Mouse (Mus musculus): ENCODE data around the gene Praf2. TPM values are rescaled to one million over a fixed set of nuclear protein-coding genes. Genes with fewer than 3 reads are reported as not detected.

The Praf2 gene
- polyA plus RNA-seq, 1 experiment from 2014 or later = 85.9 TPM

DNA sequence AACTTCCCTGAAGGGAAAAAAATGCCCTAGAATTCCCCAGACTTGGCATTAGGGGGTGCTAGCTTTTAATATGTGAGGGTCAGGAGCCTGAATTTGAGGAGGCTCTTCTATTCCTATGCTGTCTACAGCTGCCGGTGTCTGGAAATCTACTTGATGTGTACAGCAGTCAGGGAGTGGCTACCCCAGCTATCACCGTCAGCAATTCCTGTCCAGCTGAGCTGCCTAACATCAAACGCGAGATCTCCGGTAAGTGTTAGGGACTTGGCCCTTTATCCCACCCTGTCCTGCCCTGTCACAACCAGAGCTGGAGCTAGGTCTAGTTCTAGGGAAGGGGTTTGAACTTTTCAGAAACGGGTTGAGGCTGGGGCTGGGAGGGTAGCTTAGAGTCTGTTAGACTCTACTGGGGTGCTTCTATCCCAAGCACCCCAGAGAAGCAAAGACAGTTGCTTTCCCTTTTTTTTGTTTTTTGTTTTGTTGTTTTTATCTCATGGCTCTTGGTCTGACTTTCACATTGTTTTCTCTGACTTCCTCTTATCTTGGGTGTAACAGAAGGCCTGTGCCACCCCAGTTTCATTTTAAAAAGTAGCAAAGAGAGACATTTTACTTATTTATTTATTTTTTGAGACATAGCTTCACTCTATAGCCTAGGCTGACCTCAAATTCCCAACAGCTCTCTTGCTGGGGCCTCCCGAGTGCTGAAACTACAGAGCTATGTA is 41.2 kb downstream of the Praf2 start:
- H3K27me3 ChIP-seq (ENCODE audit: low read depth, poor library complexity, severe bottlenecking) = no peaks in the 10 kb centered on the region
- WGBS = 88% methylated on average over 7 of the region's 7 CpGs
- peaks cover 15% of the 10 kb centered on the region for H3K9me3 ChIP-seq (replicated peaks)
- H3K27ac ChIP-seq (replicated peaks) = no peak overlapping the region
- peaks cover 80% of the 10 kb centered on the region for H3K36me3 ChIP-seq
- peaks cover 16% of the 10 kb centered on the region for H3K4me1 ChIP-seq
- DNase-seq (ENCODE audit: low spot score) = no peak
- no peak overlapping the region for H3K4me3 ChIP-seq

GRCm38 (mm10) chrX:7772766-7773165 is 44.5 kb downstream of the Praf2 start:
- WGBS = 55% methylated on average over 2 of the region's 2 CpGs
- Histone ChIP-seq H3K36me3 (peaks cover 63% of the 10 kb centered on the region), H3K9me3 (replicated peaks) (peaks cover 6% of the 10 kb centered on the region; the same call in 1 of the 2 replicates), H3K27me3 (ENCODE audit: low read depth, poor library complexity, severe bottlenecking) (no peaks in the 10 kb centered on the region), H3K4me1 (no peaks in the 10 kb centered on the region), H3K27ac (replicated peaks) (no peak overlapping the region), H3K4me3 (no peak overlapping the region)
- DNase-seq (ENCODE audit: low spot score) = no peak

- H3K27me3 ChIP-seq (ENCODE audit: low read depth, poor library complexity, severe bottlenecking) = no peaks in the 10 kb centered on the region
- H3K27ac ChIP-seq (replicated peaks) = no peak overlapping the region
- H3K4me3 ChIP-seq = no peak overlapping the region
- H3K4me1 ChIP-seq = no peaks in the 10 kb centered on the region
- H3K9me3 ChIP-seq (replicated peaks) = peaks cover 6% of the 10 kb centered on the region; the same call in 1 of the 2 replicates
- WGBS = 80% methylated on average over 9 of the region's 9 CpGs
- peaks cover 34% of the 10 kb centered on the region for H3K36me3 ChIP-seq
- no peak for DNase-seq (ENCODE audit: low spot score)
Measured at GRCm38 (mm10) chrX:7775501-7776205, 47.4 kb downstream of the Praf2 start.

DNA sequence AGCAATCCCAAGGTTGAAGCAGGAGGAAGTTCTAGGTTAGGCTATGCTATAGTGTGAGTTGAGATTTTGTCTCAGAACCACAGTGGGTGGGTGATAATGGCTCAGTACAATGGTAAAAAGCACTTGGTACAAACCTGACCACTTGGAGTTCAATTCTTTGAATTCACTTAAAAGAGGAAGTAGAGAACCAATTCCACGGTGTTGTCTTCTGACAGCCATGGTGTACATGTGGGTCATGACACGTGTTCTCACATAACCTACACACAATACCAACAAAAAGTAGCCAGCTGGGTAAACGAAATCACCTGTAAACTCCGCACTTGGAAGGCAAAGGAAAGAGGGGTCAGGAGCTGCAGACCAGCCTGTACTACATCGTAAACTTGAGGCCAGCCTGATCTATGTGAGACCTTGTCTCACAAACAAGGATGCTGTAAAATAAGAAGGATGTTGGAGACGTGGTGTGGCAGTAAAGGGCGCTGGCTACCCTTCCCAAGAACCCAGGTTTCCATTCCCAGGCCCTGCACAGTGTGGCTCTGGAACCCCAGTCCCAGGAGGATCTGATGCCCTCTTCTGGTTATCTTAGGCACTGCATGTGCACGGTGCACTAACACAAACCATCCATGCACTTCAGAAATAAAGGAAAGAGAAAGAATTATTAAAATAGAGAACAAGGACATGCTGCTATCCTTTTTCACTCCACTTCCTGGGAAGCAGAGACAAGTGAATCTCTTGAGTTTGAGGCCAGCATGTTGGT is 48.3 kb downstream of the Praf2 start:
- H3K4me3 ChIP-seq = no peak overlapping the region
- no peak overlapping the region for H3K27ac ChIP-seq (replicated peaks)
- 47% methylated on average over 8 of the region's 8 CpGs for WGBS
- H3K27me3 ChIP-seq (ENCODE audit: low read depth, poor library complexity, severe bottlenecking) = no peaks in the 10 kb centered on the region
- DNase-seq (ENCODE audit: low spot score) = peak; percentile 51
- no peaks in the 10 kb centered on the region for H3K4me1 ChIP-seq
- peaks cover 25% of the 10 kb centered on the region for H3K36me3 ChIP-seq
- peaks cover 6% of the 10 kb centered on the region; the same call in 1 of the 2 replicates for H3K9me3 ChIP-seq (replicated peaks)

- H3K9me3 ChIP-seq (replicated peaks) = 0 out of 2 replicates have a peak, but pooled peaks cover 5% of the 10 kb centered on the region
- H3K4me1 ChIP-seq = no peaks in the 10 kb centered on the region
- peaks cover 10% of the 10 kb centered on the region for H3K36me3 ChIP-seq
- no peak for DNase-seq (ENCODE audit: low spot score)
- no peak overlapping the region for H3K4me3 ChIP-seq
- no peak overlapping the region for H3K27ac ChIP-seq (replicated peaks)
- WGBS = 69% methylated on average over 7 of the region's 7 CpGs
- H3K27me3 ChIP-seq (ENCODE audit: low read depth, poor library complexity, severe bottlenecking) = no peaks in the 10 kb centered on the region
Measured at GRCm38 (mm10) chrX:7778450-7779244, 50.4 kb downstream of the Praf2 start.

GRCm38 (mm10) chrX:7779294-7779693 is 51.1 kb downstream of the Praf2 start:
- H3K9me3 ChIP-seq (replicated peaks) = 0 out of 2 replicates have a peak, but pooled peaks cover 3% of the 10 kb centered on the region
- no peak overlapping the region for H3K27ac ChIP-seq (replicated peaks)
- no peaks in the 10 kb centered on the region for H3K27me3 ChIP-seq (ENCODE audit: low read depth, poor library complexity, severe bottlenecking)
- no peak overlapping the region for H3K4me3 ChIP-seq
- H3K4me1 ChIP-seq = no peaks in the 10 kb centered on the region
- WGBS = 21% methylated on average over 3 of the region's 3 CpGs
- DNase-seq (ENCODE audit: low spot score) = no peak
- H3K36me3 ChIP-seq = peaks cover 4% of the 10 kb centered on the region; the same call in 1 of the 2 replicates

Other genes starting within 250 kb of the Praf2 start
- gene Foxp3, start 154.8 kb upstream of the Praf2 start, polyA plus RNA-seq (2016; fragmentation: Nextera tagmentation; extraction: Ambion mirVana) = 0.21 and 0.51 TPM in 2 replicates
- 2.1 and 2.8 TPM in 2 replicates for gene Ppp1r3f, start 154.2 kb upstream of the Praf2 start, polyA plus RNA-seq (2016; fragmentation: Nextera tagmentation; extraction: Ambion mirVana)
- 34.3 and 36.4 TPM in 2 replicates for gene Ccdc22, start 122.9 kb upstream of the Praf2 start, polyA plus RNA-seq (2016; fragmentation: Nextera tagmentation; extraction: Ambion mirVana)
- gene Cacna1f, start 121.4 kb upstream of the Praf2 start, polyA plus RNA-seq (2016; fragmentation: Nextera tagmentation; extraction: Ambion mirVana) = not detected in 2 replicates
- gene Syp, start 90.0 kb upstream of the Praf2 start, polyA plus RNA-seq (2016; fragmentation: Nextera tagmentation; extraction: Ambion mirVana) = 12.0 and 21.7 TPM in 2 replicates
- gene Prickle3, start 71.2 kb upstream of the Praf2 start, polyA plus RNA-seq (2016; fragmentation: Nextera tagmentation; extraction: Ambion mirVana) = 2.8 and 3.4 TPM in 2 replicates
- 41.4 and 42.9 TPM in 2 replicates for gene Plp2, start 57.0 kb upstream of the Praf2 start, polyA plus RNA-seq (2016; fragmentation: Nextera tagmentation; extraction: Ambion mirVana)
- gene Magix, start 47.2 kb upstream of the Praf2 start, polyA plus RNA-seq (2016; fragmentation: Nextera tagmentation; extraction: Ambion mirVana) = 0.10 TPM in 1 of 2 replicates, not detected in the other
- 40.2 and 44.5 TPM in 2 replicates for gene Gpkow, start 31.3 kb upstream of the Praf2 start, polyA plus RNA-seq (2016; fragmentation: Nextera tagmentation; extraction: Ambion mirVana)
- gene Wdr45, start 14.1 kb upstream of the Praf2 start, polyA plus RNA-seq (2016; fragmentation: Nextera tagmentation; extraction: Ambion mirVana) = 16.7 and 23.2 TPM in 2 replicates
- 0.36 and 0.50 TPM in 2 replicates for gene Gm45208, start 6.2 kb upstream of the Praf2 start, polyA plus RNA-seq (2016; fragmentation: Nextera tagmentation; extraction: Ambion mirVana)
- 17.0 and 17.6 TPM in 2 replicates for gene Ccdc120, start 22.5 kb downstream of the Praf2 start, polyA plus RNA-seq (2016; fragmentation: Nextera tagmentation; extraction: Ambion mirVana)
- gene Tfe3, start 34.1 kb downstream of the Praf2 start, polyA plus RNA-seq (2016; fragmentation: Nextera tagmentation; extraction: Ambion mirVana) = 27.9 and 35.8 TPM in 2 replicates
- gene Gripap1, start 61.3 kb downstream of the Praf2 start, polyA plus RNA-seq (2016; fragmentation: Nextera tagmentation; extraction: Ambion mirVana) = 47.3 and 58.8 TPM in 2 replicates
- 0.59 and 1.1 TPM in 2 replicates for gene Kcnd1, start 93.8 kb downstream of the Praf2 start, polyA plus RNA-seq (2016; fragmentation: Nextera tagmentation; extraction: Ambion mirVana)
- 40.7 and 45.1 TPM in 2 replicates for gene Otud5, start 112.9 kb downstream of the Praf2 start, polyA plus RNA-seq (2016; fragmentation: Nextera tagmentation; extraction: Ambion mirVana)
- 14.0 and 16.5 TPM in 2 replicates for gene Pim2, start 149.8 kb downstream of the Praf2 start, polyA plus RNA-seq (2016; fragmentation: Nextera tagmentation; extraction: Ambion mirVana)
- 28.3 and 31.4 TPM in 2 replicates for gene Slc35a2, start 155.6 kb downstream of the Praf2 start, polyA plus RNA-seq (2016; fragmentation: Nextera tagmentation; extraction: Ambion mirVana)
- 132 and 146 TPM in 2 replicates for gene Pqbp1, start 170.8 kb downstream of the Praf2 start, polyA plus RNA-seq (2016; fragmentation: Nextera tagmentation; extraction: Ambion mirVana)
- gene Timm17b, start 170.9 kb downstream of the Praf2 start, polyA plus RNA-seq (2016; fragmentation: Nextera tagmentation; extraction: Ambion mirVana) = 193 and 203 TPM in 2 replicates
- gene Gm10491, start 179.4 kb downstream of the Praf2 start, polyA plus RNA-seq (2016; fragmentation: Nextera tagmentation; extraction: Ambion mirVana) = not detected in 2 replicates
- gene Gm10490, start 181.1 kb downstream of the Praf2 start, polyA plus RNA-seq (2016; fragmentation: Nextera tagmentation; extraction: Ambion mirVana) = not detected in 2 replicates
- 13.3 and 26.7 TPM in 2 replicates for gene Pcsk1n, start 191.4 kb downstream of the Praf2 start, polyA plus RNA-seq (2016; fragmentation: Nextera tagmentation; extraction: Ambion mirVana)
- 0.19 TPM in 1 of 2 replicates, not detected in the other for gene Eras, start 200.2 kb downstream of the Praf2 start, polyA plus RNA-seq (2016; fragmentation: Nextera tagmentation; extraction: Ambion mirVana)
- 71.7 and 85.0 TPM in 2 replicates for gene Hdac6, start 219.4 kb downstream of the Praf2 start, polyA plus RNA-seq (2016; fragmentation: Nextera tagmentation; extraction: Ambion mirVana)
- 5.4 and 7.8 TPM in 2 replicates for gene Gata1, start 249.6 kb downstream of the Praf2 start, polyA plus RNA-seq (2016; fragmentation: Nextera tagmentation; extraction: Ambion mirVana)

All from midbrain, embryonic 10.5 days (tissue).